Mouse (Mus musculus): ENCODE data around the gene Cxcl13. TPM values are rescaled to one million over a fixed set of nuclear protein-coding genes. Genes with fewer than 3 reads are reported as not detected.

Cxcl13 gene
- polyA plus RNA-seq, 2 experiments = 0.02 to 0.14 TPM

GRCm38 (mm10) chr5:95976299-95976698 lies 19.5 kb downstream of the Cxcl13 start:
- no peak for ATAC-seq (ENCODE audit: insufficient read depth)
- Histone ChIP-seq H3K9me3 (ENCODE audit: control insufficient read depth, low read length) (no peaks in the 10 kb centered on the region), H3K27me3 (ENCODE audit: control insufficient read depth, insufficient read depth, low read length) (no peaks in the 10 kb centered on the region), H3K9ac (replicated peaks) (no peak overlapping the region), H3K36me3 (replicated peaks; ENCODE audit: control insufficient read depth, insufficient read depth, low read depth) (no peaks in the 10 kb centered on the region), H3K4me1 (replicated peaks; ENCODE audit: control insufficient read depth in 2 of 2, insufficient read depth in 2 of 2, low read length in 1 of 2) (no peaks in the 10 kb centered on the region), H3K4me3 (ENCODE audit: insufficient read depth in 1 of 2, low read depth in 2 of 2, low read length in 2 of 2) (no peak overlapping the region), H3K4me2 (ENCODE audit: low read depth) (no peak overlapping the region), H3K27ac (no peak overlapping the region)
- DNase-seq (ENCODE audit: low read depth in 3 of 3, low spot score in 3 of 3) = no peak
- WGBS (ENCODE audit: insufficient replicate concordance) = 63% methylated on average over 1 of the region's 1 CpGs
- no peak for TF ChIP-seq CTCF (IDR thresholded peaks at IDR 0.05; ENCODE audit: low read depth)
- no peak for TF ChIP-seq EP300 (IDR thresholded peaks at IDR 0.05; ENCODE audit: low read depth)

GRCm38 (mm10) chr5:95983797-95984486 lies 27.2 kb downstream of the Cxcl13 start:
- H3K4me1 ChIP-seq (replicated peaks; ENCODE audit: control insufficient read depth in 2 of 2, insufficient read depth in 2 of 2, low read length in 1 of 2) = no peaks in the 10 kb centered on the region
- no peak overlapping the region for H3K27ac ChIP-seq
- no peak overlapping the region for H3K4me3 ChIP-seq (ENCODE audit: insufficient read depth in 1 of 2, low read depth in 2 of 2, low read length in 2 of 2)
- DNase-seq (ENCODE audit: low read depth in 3 of 3, low spot score in 3 of 3) (no peak), ATAC-seq (ENCODE audit: insufficient read depth) (no peak)
- no peak overlapping the region for H3K4me2 ChIP-seq (ENCODE audit: low read depth)
- WGBS (ENCODE audit: insufficient replicate concordance) = 50% methylated on average over 5 of the region's 5 CpGs
- no peaks in the 10 kb centered on the region for H3K27me3 ChIP-seq (ENCODE audit: control insufficient read depth, insufficient read depth, low read length)
- H3K36me3 ChIP-seq (replicated peaks; ENCODE audit: control insufficient read depth, insufficient read depth, low read depth) = no peaks in the 10 kb centered on the region
- no peaks in the 10 kb centered on the region for H3K9me3 ChIP-seq (ENCODE audit: control insufficient read depth, low read length)
- TF ChIP-seq EP300 (IDR thresholded peaks at IDR 0.05; ENCODE audit: low read depth) (no peak), CTCF (IDR thresholded peaks at IDR 0.05; ENCODE audit: low read depth) (no peak)
- no peak overlapping the region for H3K9ac ChIP-seq (replicated peaks)

- Histone ChIP-seq H3K4me2 (ENCODE audit: low read depth) (no peak overlapping the region), H3K27me3 (ENCODE audit: control insufficient read depth, insufficient read depth, low read length) (no peaks in the 10 kb centered on the region), H3K9ac (replicated peaks) (no peak overlapping the region), H3K27ac (no peak overlapping the region), H3K4me1 (replicated peaks; ENCODE audit: control insufficient read depth in 2 of 2, insufficient read depth in 2 of 2, low read length in 1 of 2) (no peaks in the 10 kb centered on the region), H3K9me3 (ENCODE audit: control insufficient read depth, low read length) (no peaks in the 10 kb centered on the region), H3K36me3 (replicated peaks; ENCODE audit: control insufficient read depth, insufficient read depth, low read depth) (no peaks in the 10 kb centered on the region), H3K4me3 (ENCODE audit: insufficient read depth in 1 of 2, low read depth in 2 of 2, low read length in 2 of 2) (no peak overlapping the region)
- DNase-seq (ENCODE audit: low read depth in 3 of 3, low spot score in 3 of 3) (no peak), ATAC-seq (ENCODE audit: insufficient read depth) (no peak)
- 18% methylated on average over 12 of the region's 12 CpGs for WGBS (ENCODE audit: insufficient replicate concordance)
- no peak for TF ChIP-seq CTCF (IDR thresholded peaks at IDR 0.05; ENCODE audit: low read depth)
- no peak for TF ChIP-seq EP300 (IDR thresholded peaks at IDR 0.05; ENCODE audit: low read depth)
Observed at GRCm38 (mm10) chr5:95991339-95992292, 34.9 kb downstream of the Cxcl13 start.

GRCm38 (mm10) chr5:95997276-95997675 lies 40.5 kb downstream of the Cxcl13 start:
- H3K27ac ChIP-seq = no peak overlapping the region
- WGBS (ENCODE audit: insufficient replicate concordance) = 50% methylated on average over 3 of the region's 3 CpGs
- ATAC-seq (ENCODE audit: insufficient read depth) (no peak), DNase-seq (ENCODE audit: low read depth in 3 of 3, low spot score in 3 of 3) (no peak)
- H3K27me3 ChIP-seq (ENCODE audit: control insufficient read depth, insufficient read depth, low read length) = no peaks in the 10 kb centered on the region
- H3K9ac ChIP-seq (replicated peaks) = no peak overlapping the region
- no peaks in the 10 kb centered on the region for H3K9me3 ChIP-seq (ENCODE audit: control insufficient read depth, low read length)
- H3K36me3 ChIP-seq (replicated peaks; ENCODE audit: control insufficient read depth, insufficient read depth, low read depth) = no peaks in the 10 kb centered on the region
- H3K4me3 ChIP-seq (ENCODE audit: insufficient read depth in 1 of 2, low read depth in 2 of 2, low read length in 2 of 2) = no peak overlapping the region
- TF ChIP-seq EP300 (IDR thresholded peaks at IDR 0.05; ENCODE audit: low read depth) = no peak
- no peak for TF ChIP-seq CTCF (IDR thresholded peaks at IDR 0.05; ENCODE audit: low read depth)
- H3K4me2 ChIP-seq (ENCODE audit: low read depth) = no peak overlapping the region
- H3K4me1 ChIP-seq (replicated peaks; ENCODE audit: control insufficient read depth in 2 of 2, insufficient read depth in 2 of 2, low read length in 1 of 2) = no peaks in the 10 kb centered on the region

- Histone ChIP-seq H3K9ac (replicated peaks) (no peak overlapping the region), H3K4me3 (ENCODE audit: insufficient read depth in 1 of 2, low read depth in 2 of 2, low read length in 2 of 2) (no peak overlapping the region), H3K36me3 (replicated peaks; ENCODE audit: control insufficient read depth, insufficient read depth, low read depth) (no peaks in the 10 kb centered on the region), H3K9me3 (ENCODE audit: control insufficient read depth, low read length) (no peaks in the 10 kb centered on the region), H3K27me3 (ENCODE audit: control insufficient read depth, insufficient read depth, low read length) (no peaks in the 10 kb centered on the region), H3K4me2 (ENCODE audit: low read depth) (no peak overlapping the region), H3K27ac (no peak overlapping the region), H3K4me1 (replicated peaks; ENCODE audit: control insufficient read depth in 2 of 2, insufficient read depth in 2 of 2, low read length in 1 of 2) (no peaks in the 10 kb centered on the region)
- no peak for ATAC-seq (ENCODE audit: insufficient read depth)
- TF ChIP-seq CTCF (IDR thresholded peaks at IDR 0.05; ENCODE audit: low read depth) (no peak), EP300 (IDR thresholded peaks at IDR 0.05; ENCODE audit: low read depth) (no peak)
- DNase-seq (ENCODE audit: low read depth in 3 of 3, low spot score in 3 of 3) = no peak
Observed at GRCm38 (mm10) chr5:96003348-96003747, 46.6 kb downstream of the Cxcl13 start.
